Mouse (Mus musculus) CH12.LX (cell line): ENCODE results near the gene Sclt1. TPM values are rescaled to one million over a fixed set of nuclear protein-coding genes. Genes with fewer than 3 reads are reported as not detected.

Experiments used
- DNase-seq: peaks from one replicate; pipeline ENCODE4 v3.0.0-alpha.2; 2013; ENCODE audit errors: extremely low read depth
- H3K27ac ChIP-seq: 2 replicates; pipeline ENCODE4 v1.5.1; 2012; ENCODE audit warnings: low read depth, mild to moderate bottlenecking, control low read depth, moderate library complexity; ENCODE audit not compliant: insufficient read depth
- H3K27me3 ChIP-seq: replicated peaks from 2 replicates; pipeline ENCODE3; 2012; ENCODE audit warnings: inconsistent platforms
- H3K36me3 ChIP-seq, 2 experiments: replicated peaks in 1 of 2; 2 replicates each; pipeline versions ENCODE3 to v1.6.1; 2012; ENCODE audit warnings: inconsistent platforms in 1 of 2, low read length in 1 of 2, mild to moderate bottlenecking in 1 of 2, mixed read lengths in 1 of 2, moderate library complexity in 1 of 2; ENCODE audit not compliant: control insufficient read depth in 1 of 2, insufficient read depth in 1 of 2
- H3K4me1 ChIP-seq, 2 experiments: 2 replicates each; pipeline ENCODE4 v1.6.1; 2012; ENCODE audit warnings: inconsistent platforms in 1 of 2, moderate library complexity in 1 of 2; ENCODE audit not compliant: insufficient read depth in 2 of 2, control insufficient read depth in 1 of 2
- H3K4me2 ChIP-seq: 2 replicates; pipeline ENCODE4 v1.6.1; 2012; ENCODE audit warnings: low read depth, mild to moderate bottlenecking, control low read depth; ENCODE audit not compliant: poor library complexity, insufficient read depth, severe bottlenecking
- H3K4me3 ChIP-seq, 3 experiments: fragments of 150-350 bp in 1 of 3; sonication (generic) in 1 of 3; replicated peaks in 1 of 3; 2 replicates each; pipeline versions ENCODE3 to v1.5.1; 2011 to 2012; ENCODE audit warnings: low read depth in 2 of 3, low read length in 2 of 3, mild to moderate bottlenecking in 2 of 3, moderate library complexity in 2 of 3, control low read depth in 1 of 3, improper control_type of control experiment in 1 of 3, inconsistent platforms in 1 of 3, mixed read lengths in 1 of 3; ENCODE audit not compliant: poor library complexity in 1 of 3
- H3K79me2 ChIP-seq: replicated peaks from 2 replicates; pipeline ENCODE4 v1.6.1; 2012; ENCODE audit warnings: mild to moderate bottlenecking, moderate library complexity; ENCODE audit not compliant: control insufficient read depth, poor library complexity, insufficient read depth, severe bottlenecking; ENCODE audit errors: extremely low read depth
- H3K9ac ChIP-seq: 2 replicates; pipeline ENCODE4 v1.6.1; 2012; ENCODE audit warnings: low read depth, mild to moderate bottlenecking, control low read depth, moderate library complexity; ENCODE audit not compliant: insufficient read depth
- H3K9me3 ChIP-seq: replicated peaks from 2 replicates; pipeline ENCODE3; 2012; ENCODE audit warnings: low read length, inconsistent platforms, mixed read lengths
- BHLHE40 ChIP-seq: IDR thresholded peaks from 2 replicates; pipeline ENCODE4 v1.6.1; 2011; ENCODE audit warnings: mild to moderate bottlenecking, low read depth, low read length, improper control_type of control experiment
- CHD1 ChIP-seq: IDR thresholded peaks from 2 replicates; pipeline ENCODE4 v1.6.1; 2012; ENCODE audit warnings: low read depth, low read length, improper control_type of control experiment, inconsistent platforms
- CHD2 ChIP-seq: IDR thresholded peaks from 2 replicates; pipeline ENCODE4 v1.6.1; 2011; ENCODE audit warnings: low read length, improper control_type of control experiment
- CTCF ChIP-seq, 2 experiments: IDR thresholded peaks in 1 of 2; conservative IDR thresholded peaks in 1 of 2; 2 replicates each; pipeline ENCODE4 v1.5.1; 2011 to 2012; ENCODE audit warnings: low read depth in 2 of 2, low read length in 2 of 2, improper control_type of control experiment in 1 of 2, inconsistent platforms in 1 of 2, mild to moderate bottlenecking in 1 of 2, moderate library complexity in 1 of 2
- E2F4 ChIP-seq: IDR thresholded peaks from 2 replicates; pipeline ENCODE4 v1.6.1; 2011; ENCODE audit warnings: low read depth, low read length, improper control_type of control experiment; ENCODE audit not compliant: insufficient replicate concordance
- ELF1 ChIP-seq: IDR thresholded peaks from 2 replicates; pipeline ENCODE4 v1.6.1; 2014; ENCODE audit warnings: low read depth, mild to moderate bottlenecking, inconsistent platforms, low read length, improper control_type of control experiment
- ETS1 ChIP-seq: conservative IDR thresholded peaks from 2 replicates; pipeline ENCODE4 v1.6.1; 2012; ENCODE audit warnings: low read depth, mild to moderate bottlenecking, inconsistent platforms, low read length, improper control_type of control experiment, moderate library complexity
- IRF4 ChIP-seq: IDR thresholded peaks from 2 replicates; pipeline ENCODE4 v1.6.1; 2014; ENCODE audit warnings: low read depth, mild to moderate bottlenecking, inconsistent platforms, low read length, improper control_type of control experiment
- KAT2A ChIP-seq: IDR thresholded peaks from 2 replicates; pipeline ENCODE4 v1.6.1; 2012; ENCODE audit warnings: low read length, improper control_type of control experiment, inconsistent platforms; ENCODE audit not compliant: insufficient replicate concordance
- MAFK ChIP-seq: IDR thresholded peaks from 2 replicates; pipeline ENCODE4 v1.6.1; 2011; ENCODE audit warnings: low read length, improper control_type of control experiment; ENCODE audit not compliant: insufficient replicate concordance
- MAZ ChIP-seq: IDR thresholded peaks from 2 replicates; pipeline ENCODE4 v1.6.1; 2012; ENCODE audit warnings: low read depth, mild to moderate bottlenecking, inconsistent platforms, low read length, improper control_type of control experiment, moderate library complexity
- MXI1 ChIP-seq: IDR thresholded peaks from 2 replicates; pipeline ENCODE4 v1.6.1; 2011; ENCODE audit warnings: mild to moderate bottlenecking, low read depth, low read length, improper control_type of control experiment
- MYC ChIP-seq: IDR thresholded peaks from 2 replicates; pipeline ENCODE4 v1.6.1; 2011; ENCODE audit warnings: low read depth, mild to moderate bottlenecking, improper control_type of control experiment, low read length
- NRF1 ChIP-seq: IDR thresholded peaks from 2 replicates; pipeline ENCODE4 v1.6.1; 2014; ENCODE audit warnings: low read depth, mild to moderate bottlenecking, inconsistent platforms, low read length, improper control_type of control experiment, moderate library complexity
- POLR2AphosphoS2 ChIP-seq: IDR thresholded peaks from 2 replicates; pipeline ENCODE4 v1.6.1; 2011; ENCODE audit warnings: low read depth, low read length, improper control_type of control experiment
- RAD21 ChIP-seq: IDR thresholded peaks from 2 replicates; pipeline ENCODE4 v1.6.1; 2011; ENCODE audit warnings: low read depth, mild to moderate bottlenecking, low read length, improper control_type of control experiment, moderate library complexity
- SMC3 ChIP-seq: IDR thresholded peaks from 2 replicates; pipeline ENCODE4 v1.6.1; 2011; ENCODE audit warnings: low read depth, low read length, improper control_type of control experiment
- TBP ChIP-seq: conservative IDR thresholded peaks from 2 replicates; pipeline ENCODE4 v1.6.1; 2011; ENCODE audit warnings: low read depth, low read length, improper control_type of control experiment
- USF1 ChIP-seq: IDR thresholded peaks from 2 replicates; pipeline ENCODE4 v1.6.1; 2014; ENCODE audit warnings: low read depth, mild to moderate bottlenecking, inconsistent platforms, low read length, improper control_type of control experiment
- USF2 ChIP-seq: conservative IDR thresholded peaks from 2 replicates; pipeline ENCODE4 v1.6.1; 2011; ENCODE audit warnings: low read depth, low read length, improper control_type of control experiment
- ZC3H11A ChIP-seq: IDR thresholded peaks from 2 replicates; pipeline ENCODE4 v1.6.1; 2012; ENCODE audit warnings: low read depth, mild to moderate bottlenecking, inconsistent platforms, low read length, improper control_type of control experiment
- ZKSCAN1 ChIP-seq: IDR thresholded peaks from 2 replicates; pipeline ENCODE4 v1.6.1; 2012; ENCODE audit warnings: low read depth, inconsistent platforms, low read length, improper control_type of control experiment, borderline replicate concordance
- ZNF384 ChIP-seq: IDR thresholded peaks from 2 replicates; pipeline ENCODE4 v1.6.1; 2012; ENCODE audit warnings: low read depth, low read length, improper control_type of control experiment, inconsistent platforms
- dilution Hi-C: fragments of 300-500 bp; cut with MboI; formaldehyde crosslinking; loops from 2 replicates; pipeline ENCODE4 v1.14.3; 2020; ENCODE audit warnings: low sequenced_read_pairs; ENCODE audit not compliant: extremely low pct_unique_long_range_greater_than_20kb, extremely low pct_ligation_motif_present
- in situ Hi-C: fragments of 300-500 bp; cut with MboI; formaldehyde crosslinking; loops from 3 replicates; pipeline ENCODE4 v1.14.3; 2019; ENCODE audit warnings: low sequenced_read_pairs, low pct_ligation_motif_present, low pct_unique_long_range_greater_than_20kb, mixed read lengths
- polyA plus RNA-seq: library from polyadenylated mRNA; unstranded; fragments of >175 nt; gene quantifications from 2 replicates; pipeline ENCODE4 v1.2.1, GENCODE M21; 2012; ENCODE audit warnings: low read depth; ENCODE audit not compliant: insufficient read length
- total RNA-seq, 2 experiments: library from RNA; depleted of rRNA; stranded (reverse); fragments of 300-350 nt in 1 of 2; fragments of >200 nt in 1 of 2; gene quantifications; 2 replicates each; pipeline ENCODE4 v1.2.3; 2012 to 2014

Gene Sclt1
- total and polyA plus RNA-seq, 3 experiments = 5.3 to 7.4 (median 6.5) TPM

GRCm38 (mm10) chr3:41613706-41614105, 128.6 kb downstream of the Sclt1 start:
- in situ Hi-C loops = no loop called here
- H3K36me3 ChIP-seq = peaks cover 27 to 69% of the 10 kb centered on the region in 2 experiments
- no peak for DNase-seq
- H3K27me3 ChIP-seq = no peaks in the 10 kb centered on the region
- no peak overlapping the region for H3K9ac ChIP-seq
- TF ChIP-seq ZNF384 (no peak), USF1 (no peak), CHD2 (no peak), ZKSCAN1 (no peak), E2F4 (no peak), ZC3H11A (no peak), CTCF (conservative IDR thresholded peaks at IDR 0.05 in 1 of 2, IDR thresholded peaks at IDR 0.05 in 1 of 2; ENCODE audit: low read depth in 2 of 2, low read length in 2 of 2) (no peak), CHD1 (no peak), MYC (no peak), RAD21 (no peak), NRF1 (no peak), USF2 (no peak), IRF4 (no peak), BHLHE40 (no peak), ELF1 (no peak), POLR2AphosphoS2 (no peak), KAT2A (no peak), TBP (no peak)
- TF ChIP-seq, all 38 proteins: peak for 0
- Histone ChIP-seq H3K4me3 (no peak overlapping the region), H3K27ac (no peak overlapping the region), H3K4me2 (no peak overlapping the region), H3K9me3 (no peaks in the 10 kb centered on the region), H3K4me1 (no peaks in the 10 kb centered on the region), H3K79me2 (no peaks in the 10 kb centered on the region)
- dilution Hi-C loops = no loop called here

DNA sequence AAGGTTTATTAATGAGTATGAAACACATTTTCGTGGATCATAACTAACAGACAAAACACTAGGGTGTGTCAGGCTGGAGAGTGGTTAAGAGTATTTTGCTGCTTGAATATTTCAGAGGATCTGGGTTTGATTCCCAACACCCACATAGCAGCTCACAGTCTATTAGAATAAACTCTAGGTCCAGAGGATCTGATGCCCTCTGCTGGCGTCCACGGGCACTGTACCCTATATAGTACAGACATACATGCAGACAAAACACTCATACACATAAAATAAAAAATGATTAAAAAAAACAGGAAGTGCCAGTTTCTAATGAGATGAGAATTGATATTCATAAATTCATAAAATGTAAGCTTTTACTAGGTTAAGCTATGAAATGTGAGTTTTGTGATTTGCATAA, 130.1 kb downstream of the Sclt1 start:
- Histone ChIP-seq H3K36me3 (peaks cover 27 to 78% of the 10 kb centered on the region in 2 experiments), H3K27ac (no peak overlapping the region)
- TF ChIP-seq E2F4 (no peak), POLR2AphosphoS2 (no peak), MXI1 (no peak), CTCF (conservative IDR thresholded peaks at IDR 0.05 in 1 of 2, IDR thresholded peaks at IDR 0.05 in 1 of 2; ENCODE audit: low read depth in 2 of 2, low read length in 2 of 2) (peak; percentile 13 to 55; a peak in 2 of 4 replicates), RAD21 (peak; percentile 35), SMC3 (peak; percentile 33), MAFK (no peak), ETS1 (no peak), MAZ (no peak), NRF1 (no peak)
- TF ChIP-seq, all 38 proteins: peak for 3
- no peaks in the 10 kb centered on the region for H3K27me3 ChIP-seq
- no peak overlapping the region for H3K4me3 ChIP-seq
- dilution Hi-C loops (no loop called here), in situ Hi-C loops (no loop called here)
- peak; percentile 13 for DNase-seq
- H3K4me2 ChIP-seq = no peak overlapping the region
- no peaks in the 10 kb centered on the region for H3K9me3 ChIP-seq
- no peaks in the 10 kb centered on the region for H3K4me1 ChIP-seq
- H3K79me2 ChIP-seq = no peaks in the 10 kb centered on the region
- no peak overlapping the region for H3K9ac ChIP-seq
